Mouse (Mus musculus): ENCODE results near the gene Dpm3.

GRCm38 (mm10) chr3:89304440-89304839 lies 45.3 kb downstream of the Dpm3 start:
- TF ChIP-seq TCF12 (IDR thresholded peaks at IDR 0.05; ENCODE audit: low read depth, low read length): no peak
- no peak for TF ChIP-seq BHLHE40 (IDR thresholded peaks at IDR 0.05; ENCODE audit: borderline replicate concordance, low read depth, low read length)
- no peak for TF ChIP-seq POLR2AphosphoS2 (IDR thresholded peaks at IDR 0.05; ENCODE audit: low read length)
- TF ChIP-seq MAFK (IDR thresholded peaks at IDR 0.05; ENCODE audit: borderline replicate concordance, low read depth, low read length): no peak

All from MEL (cell line).